Mouse (Mus musculus) hindbrain, embryonic 16.5 days (tissue): ENCODE measurements around the gene Cdk2ap2. TPM values are rescaled to one million over a fixed set of nuclear protein-coding genes. Genes with fewer than 3 reads are reported as not detected.
"Not testable (repeated sequence)": the region's sequence is repeated elsewhere in the genome, so short reads cannot be mapped to it uniquely, and the experiment has no call there.

Experiments used
- ATAC-seq: fragments of 200-750 bp; cut with Nextera tagmentation; 2 replicates; pipeline ENCODE4 v1.8.0; 2017; ENCODE audit warnings: moderate TSS enrichment, moderate library complexity
- H3K27ac ChIP-seq: fragments of 300-500 bp; sonication (generic); 2 replicates; pipeline ENCODE4 v1.5.1; 2014; ENCODE audit warnings: low read depth, mild to moderate bottlenecking, control low read depth, low read length, moderate library complexity
- H3K27me3 ChIP-seq: fragments of 300-500 bp; sonication (generic); replicated peaks from 2 replicates; pipeline ENCODE4 v1.6.1; 2014; ENCODE audit warnings: low read length; ENCODE audit not compliant: control insufficient read depth, insufficient read depth
- H3K36me3 ChIP-seq: fragments of 300-500 bp; sonication (generic); 2 replicates; pipeline ENCODE4 v1.6.1; 2014; ENCODE audit warnings: mild to moderate bottlenecking, low read length, moderate library complexity, mixed read lengths; ENCODE audit not compliant: control insufficient read depth, insufficient read depth
- H3K4me1 ChIP-seq: fragments of 300-500 bp; sonication (generic); 2 replicates; pipeline ENCODE4 v1.6.1; 2014; ENCODE audit warnings: low read depth, low read length; ENCODE audit not compliant: control insufficient read depth, insufficient read depth
- H3K4me2 ChIP-seq: fragments of 300-500 bp; sonication (generic); 2 replicates; pipeline ENCODE4 v1.6.1; 2014; ENCODE audit warnings: mild to moderate bottlenecking, low read length, control low read depth, moderate library complexity
- H3K4me3 ChIP-seq: fragments of 300-500 bp; sonication (generic); 2 replicates; pipeline ENCODE4 v1.5.1; 2014; ENCODE audit warnings: mild to moderate bottlenecking, low read length, control low read depth, moderate library complexity
- H3K9ac ChIP-seq: fragments of 300-500 bp; sonication (generic); 2 replicates; pipeline ENCODE4 v1.6.1; 2014; ENCODE audit warnings: low read depth, mild to moderate bottlenecking, control low read depth, low read length, moderate library complexity
- H3K9me3 ChIP-seq: fragments of 300-500 bp; sonication (generic); 2 replicates; pipeline ENCODE4 v1.6.1; 2014; ENCODE audit warnings: mild to moderate bottlenecking, low read length, moderate library complexity; ENCODE audit not compliant: control insufficient read depth
- WGBS: fragments of 180-500 bp; shearing (Covaris S2); extraction: QIAGEN DNeasy Blood & Tissue Kit; methylation state at CpG from one replicate; pipeline ENCODE4 v1.1.7; 2014; 5-methylcytosine and 5-hydroxymethylcytosine counted together
- polyA plus RNA-seq: library from polyadenylated mRNA; unstranded; fragments of >200 nt; fragmentation: Nextera tagmentation; extraction: Ambion mirVana; gene quantifications from 2 replicates; pipeline ENCODE4 v1.2.1, GENCODE M21; 2015

Gene Cdk2ap2
- polyA plus RNA-seq, 1 experiment from 2014 or later: 86.4 TPM

DNA sequence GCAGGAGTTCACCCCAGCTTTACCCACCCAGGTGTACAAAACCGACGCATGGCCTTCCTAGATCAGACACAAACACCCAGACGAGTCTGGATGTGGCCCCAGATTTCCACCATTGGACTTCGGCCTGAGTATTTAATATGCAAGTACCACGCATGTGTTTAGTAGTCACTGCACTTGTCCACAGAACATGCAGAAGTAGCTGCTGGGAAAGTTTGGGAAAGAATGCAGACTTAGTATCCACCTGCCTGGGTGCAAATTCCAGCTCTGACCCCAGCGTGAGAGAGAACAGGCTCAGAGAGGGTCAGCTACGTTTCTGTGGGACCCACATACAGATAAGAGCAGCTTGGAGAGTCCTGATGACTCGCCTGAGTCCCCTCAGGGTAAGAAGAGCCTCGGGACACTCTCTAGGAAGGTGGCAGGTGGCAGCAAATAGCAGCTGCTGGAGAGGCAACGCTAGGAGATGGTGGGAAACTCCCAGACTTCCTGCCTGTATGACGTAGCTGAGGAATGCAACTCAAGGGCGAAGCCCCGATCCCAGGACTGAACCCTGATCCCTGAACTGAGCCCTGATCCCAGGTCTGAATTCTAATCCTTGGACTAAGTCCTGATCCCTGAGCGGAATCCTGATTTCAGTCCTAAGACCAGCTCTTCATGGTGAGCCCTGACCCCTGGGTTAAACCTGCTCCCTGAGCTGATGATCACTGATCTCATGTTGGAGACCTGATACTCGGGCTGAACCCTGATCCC, 40.9 kb upstream of the Cdk2ap2 start:
- ATAC-seq: no peak
- WGBS: 62% methylated on average over 15 of the region's 15 CpGs
- no peaks in the 10 kb centered on the region for H3K4me1 ChIP-seq
- H3K4me2 ChIP-seq: no peak overlapping the region
- H3K9me3 ChIP-seq: no peaks in the 10 kb centered on the region
- no peak overlapping the region for H3K27ac ChIP-seq
- H3K27me3 ChIP-seq: no peaks in the 10 kb centered on the region
- no peaks in the 10 kb centered on the region for H3K36me3 ChIP-seq
- H3K4me3 ChIP-seq: no peak overlapping the region
- no peak overlapping the region for H3K9ac ChIP-seq

DNA sequence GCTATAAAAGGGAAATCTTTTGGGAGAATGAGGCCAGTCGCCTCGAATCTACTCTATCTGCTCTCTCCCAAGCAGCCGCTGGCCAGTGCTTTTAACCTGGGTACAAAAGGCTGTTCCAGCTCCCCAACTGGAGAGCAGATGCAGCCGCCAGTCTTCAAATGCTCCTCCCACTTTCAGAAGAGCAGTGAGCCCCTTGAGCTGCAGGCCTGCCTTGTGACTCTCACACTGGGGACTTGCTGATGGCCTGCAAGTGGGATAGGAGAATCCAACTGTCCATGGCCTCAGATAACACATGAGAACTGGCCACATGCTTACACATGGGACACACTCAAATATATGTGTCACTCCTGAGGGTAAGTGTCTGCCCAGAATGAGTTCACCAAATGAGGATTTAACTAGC, 40.3 kb upstream of the Cdk2ap2 start:
- Histone ChIP-seq H3K27me3 (no peaks in the 10 kb centered on the region), H3K9ac (no peak overlapping the region), H3K27ac (no peak overlapping the region), H3K4me2 (no peak overlapping the region), H3K4me1 (no peaks in the 10 kb centered on the region), H3K9me3 (no peaks in the 10 kb centered on the region), H3K36me3 (no peaks in the 10 kb centered on the region), H3K4me3 (no peak overlapping the region)
- 37% methylated on average over 4 of the region's 4 CpGs for WGBS
- ATAC-seq: no peak

DNA sequence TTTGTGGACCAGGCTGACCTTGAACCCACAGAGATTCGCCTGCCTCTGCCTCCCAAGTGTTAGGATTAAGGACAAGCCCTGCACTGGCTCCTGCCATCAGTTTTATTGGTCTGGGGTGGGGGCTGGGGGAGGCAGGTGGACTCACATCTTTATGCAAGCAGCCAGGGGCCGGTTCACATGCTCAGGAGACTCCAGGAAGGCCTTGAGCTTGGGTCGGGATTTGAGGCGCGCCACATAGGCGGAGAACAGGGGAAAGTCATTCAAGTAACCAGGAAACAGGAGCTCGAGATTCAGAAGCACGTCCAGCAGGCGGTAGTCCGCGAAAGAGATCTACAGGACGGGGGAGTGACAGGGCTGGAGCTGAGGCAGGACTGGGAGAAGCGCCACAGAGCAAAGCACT, 39.6 kb upstream of the Cdk2ap2 start:
- H3K27me3 ChIP-seq: no peaks in the 10 kb centered on the region
- no peaks in the 10 kb centered on the region for H3K36me3 ChIP-seq
- H3K4me2 ChIP-seq: no peak overlapping the region
- no peak for ATAC-seq
- H3K4me1 ChIP-seq: no peaks in the 10 kb centered on the region
- H3K4me3 ChIP-seq: no peak overlapping the region
- WGBS: 81% methylated on average over 13 of the region's 13 CpGs
- H3K9me3 ChIP-seq: no peaks in the 10 kb centered on the region
- H3K9ac ChIP-seq: no peak overlapping the region
- no peak overlapping the region for H3K27ac ChIP-seq

DNA sequence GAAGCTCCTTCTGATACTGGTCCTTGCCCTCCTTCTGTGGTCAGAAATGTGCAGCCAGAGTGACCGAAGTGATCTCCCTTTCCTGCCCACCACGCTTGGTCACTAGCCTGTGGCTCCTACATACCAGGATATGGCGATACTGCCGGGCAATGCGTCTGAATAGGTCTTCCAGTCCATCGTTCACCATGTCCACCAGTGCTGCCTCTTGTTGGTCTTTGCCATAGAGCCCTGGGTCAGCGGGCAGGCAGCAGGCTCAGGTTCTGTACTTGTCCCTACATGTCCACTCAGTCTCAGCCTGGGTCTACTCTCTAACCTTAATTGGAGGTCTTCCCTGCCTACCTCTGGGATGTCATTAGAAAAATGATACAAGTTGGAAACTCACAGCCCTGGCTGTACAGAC, 39.0 kb upstream of the Cdk2ap2 start:
- 98% methylated on average over 7 of the region's 7 CpGs for WGBS
- Histone ChIP-seq H3K4me1 (no peaks in the 10 kb centered on the region), H3K27me3 (no peaks in the 10 kb centered on the region)

DNA sequence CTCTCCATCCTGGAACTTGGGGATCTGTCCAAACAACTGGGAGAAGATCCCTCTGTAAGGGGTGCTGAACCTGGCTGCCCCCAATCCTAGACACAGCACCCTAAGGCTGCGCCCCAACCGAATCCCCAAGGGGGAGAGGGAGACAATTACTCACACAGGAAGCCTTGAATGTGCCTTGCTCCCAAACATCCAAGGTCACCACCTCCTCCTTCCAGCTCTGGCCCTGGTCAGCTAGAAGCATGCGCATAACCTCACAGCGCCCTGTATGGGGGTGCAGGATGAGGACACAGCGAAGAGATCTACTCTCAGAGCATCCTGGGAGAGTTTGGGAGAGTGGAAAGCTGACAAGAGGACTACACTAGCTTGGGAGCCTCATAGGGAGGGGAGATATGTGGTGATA, 38.4 kb upstream of the Cdk2ap2 start:
- Histone ChIP-seq H3K4me2 (no peak overlapping the region), H3K4me3 (no peak overlapping the region), H3K9me3 (no peaks in the 10 kb centered on the region), H3K27ac (no peak overlapping the region), H3K4me1 (no peaks in the 10 kb centered on the region), H3K27me3 (no peaks in the 10 kb centered on the region), H3K36me3 (no peaks in the 10 kb centered on the region), H3K9ac (no peak overlapping the region)
- WGBS: 91% methylated on average over 5 of the region's 5 CpGs
- no peak for ATAC-seq

More for the DNA sequence above, 39.0 kb upstream of the Cdk2ap2 start:
- H3K9me3 ChIP-seq: no peaks in the 10 kb centered on the region
- no peak overlapping the region for H3K27ac ChIP-seq
- no peak overlapping the region for H3K4me3 ChIP-seq
- no peaks in the 10 kb centered on the region for H3K36me3 ChIP-seq
- no peak overlapping the region for H3K9ac ChIP-seq
- no peak for ATAC-seq
- no peak overlapping the region for H3K4me2 ChIP-seq

DNA sequence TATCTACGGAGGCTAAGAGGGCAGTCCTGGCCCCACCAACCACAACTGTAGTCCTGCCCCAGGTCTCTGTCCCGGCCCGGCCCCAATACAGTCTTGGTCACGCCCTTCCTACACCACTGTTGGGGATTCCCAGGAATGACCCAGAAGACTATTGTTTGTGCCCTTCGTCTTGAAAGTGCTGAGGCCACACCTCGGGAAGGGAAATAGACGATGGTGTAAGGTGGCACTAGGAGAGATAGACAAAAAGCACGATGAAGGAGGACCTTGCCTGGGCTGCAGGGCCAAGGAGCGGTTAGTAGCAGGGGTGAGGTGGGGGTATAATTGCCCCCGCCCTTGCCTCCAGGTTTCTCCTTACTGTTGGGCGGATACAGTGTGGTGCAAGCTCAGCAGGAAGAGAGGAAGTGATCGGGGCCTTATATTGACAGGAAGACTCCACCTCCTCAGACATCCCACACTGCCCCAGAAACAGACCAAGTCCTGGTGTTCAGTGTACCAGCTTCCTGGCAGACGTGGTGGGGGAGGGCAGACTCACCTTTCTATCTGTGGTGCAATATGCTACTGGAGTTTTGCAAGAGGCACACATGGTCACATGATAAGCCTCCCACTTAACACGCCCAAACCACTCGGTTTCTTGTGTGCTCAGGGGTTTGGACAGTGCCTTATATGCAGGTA, 37.8 kb upstream of the Cdk2ap2 start, which contains the start of gene Gstp3:
Gstp3 (minus strand) TSS at position 501 of the 672 bp plus-strand sequence.
- H3K9ac ChIP-seq: no peak within 1 kb of the TSS
- WGBS: 81% methylated on average over 15 of the region's 15 CpGs

DNA sequence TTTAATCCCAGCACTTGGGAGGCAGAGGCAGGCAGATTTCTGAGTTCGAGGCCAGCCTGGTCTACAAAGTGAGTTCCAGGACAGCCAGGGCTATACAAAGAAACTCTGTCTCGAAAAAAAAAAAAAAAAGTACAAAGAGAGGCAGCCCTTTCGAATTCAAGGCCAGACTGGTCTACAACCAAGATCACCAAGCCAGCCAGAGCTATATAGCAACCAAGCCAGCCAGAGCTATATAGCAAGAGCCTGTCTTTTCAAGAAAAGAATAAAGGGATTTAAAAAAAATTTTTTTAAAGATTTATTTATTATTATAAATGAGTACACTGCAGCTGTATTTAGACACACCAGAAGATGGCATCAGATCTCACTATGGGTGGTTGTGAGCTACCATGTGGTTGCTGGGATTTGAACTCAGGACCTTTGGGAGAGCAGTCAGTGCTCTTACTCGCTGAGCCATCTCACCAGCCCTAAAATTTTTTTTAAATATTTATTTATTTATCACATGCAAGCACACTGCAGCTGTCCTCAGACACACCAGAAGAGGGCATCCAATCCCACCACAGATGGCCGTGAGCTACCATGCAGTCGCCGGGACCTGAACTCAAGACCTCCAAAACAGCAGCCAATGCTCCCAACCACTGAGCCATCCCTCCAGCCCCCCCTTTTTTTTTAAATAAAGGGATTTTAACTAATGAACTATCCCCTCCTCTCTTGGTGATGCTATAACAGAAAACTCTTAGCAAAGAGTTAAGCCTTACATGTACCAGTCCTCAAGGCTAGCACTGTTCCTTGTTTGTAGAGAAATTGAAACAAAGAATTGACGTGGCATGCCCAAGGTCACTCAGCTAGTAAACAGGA, 36.7 kb upstream of the Cdk2ap2 start:
- H3K36me3 ChIP-seq, H3K4me2 ChIP-seq, H3K27ac ChIP-seq, H3K9ac ChIP-seq, ATAC-seq, H3K4me3 ChIP-seq, H3K4me1 ChIP-seq, H3K9me3 ChIP-seq, H3K27me3 ChIP-seq: not testable (repeated sequence)
- 91% methylated on average over 8 of the region's 8 CpGs for WGBS

More for the DNA sequence above, 37.8 kb upstream of the Cdk2ap2 start, which contains the start of gene Gstp3:
- Histone ChIP-seq H3K4me1 (no peaks in the 10 kb centered on the region), H3K36me3 (no peaks in the 10 kb centered on the region), H3K27me3 (no peaks in the 10 kb centered on the region), H3K27ac (no peak within 1 kb of the TSS), H3K4me2 (no peak within 1 kb of the TSS), H3K4me3 (no peak within 1 kb of the TSS), H3K9me3 (no peaks in the 10 kb centered on the region)
- no peak for ATAC-seq

DNA sequence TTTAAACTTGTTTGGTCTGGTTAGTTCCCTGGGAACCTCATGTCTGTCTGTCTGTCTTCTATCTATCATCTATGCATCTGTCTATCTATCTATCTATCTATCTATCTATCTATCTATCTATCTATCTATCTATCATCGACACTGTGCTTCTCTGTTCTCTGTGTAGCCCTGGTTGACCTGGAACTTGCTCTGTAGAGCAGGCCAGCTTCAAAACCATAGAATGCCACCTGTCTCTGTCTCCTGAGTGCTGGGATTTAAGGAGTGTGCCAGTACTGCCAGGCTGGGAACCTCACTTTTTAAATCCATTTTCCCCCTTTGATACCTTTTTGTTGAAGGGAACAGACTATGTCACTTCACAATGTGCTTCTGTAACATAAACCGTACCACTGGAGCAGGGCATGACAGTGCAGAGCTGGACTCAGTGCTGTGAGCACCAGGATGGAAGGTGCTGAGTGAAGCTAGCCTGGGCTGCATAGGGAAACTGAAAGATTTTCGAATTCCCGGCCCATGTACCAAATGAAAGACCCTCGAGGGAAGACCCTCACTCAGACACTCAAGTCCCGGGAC, 36.0 kb upstream of the Cdk2ap2 start:
- no peaks in the 10 kb centered on the region for H3K9me3 ChIP-seq
- ATAC-seq: no peak
- H3K36me3 ChIP-seq: no peaks in the 10 kb centered on the region
- no peak overlapping the region for H3K4me2 ChIP-seq
- no peak overlapping the region for H3K9ac ChIP-seq
- no peak overlapping the region for H3K4me3 ChIP-seq
- H3K4me1 ChIP-seq: no peaks in the 10 kb centered on the region
- no peak overlapping the region for H3K27ac ChIP-seq
- H3K27me3 ChIP-seq: no peaks in the 10 kb centered on the region
- 92% methylated on average over 5 of the region's 6 CpGs for WGBS

DNA sequence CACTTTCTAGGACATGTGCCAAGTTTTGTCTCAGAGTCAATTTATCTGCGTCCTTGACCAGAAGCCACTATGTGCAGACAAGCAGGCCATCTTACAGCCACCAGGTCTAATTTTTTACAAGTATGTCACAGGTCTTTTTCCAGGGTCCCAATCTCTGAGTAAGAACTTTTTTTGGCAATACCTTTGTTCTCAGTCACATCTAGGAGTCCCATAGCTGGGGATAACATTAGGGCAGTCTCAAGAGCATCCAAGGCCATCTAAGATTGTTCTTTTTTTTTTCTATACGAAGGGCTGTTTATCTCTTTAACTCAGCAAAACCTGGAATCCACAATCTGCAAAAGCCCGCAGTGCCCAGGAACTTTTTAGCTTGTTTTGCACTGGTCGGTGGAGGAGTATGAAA, 33.6 kb upstream of the Cdk2ap2 start:
- H3K9ac ChIP-seq, ATAC-seq, H3K27me3 ChIP-seq, H3K4me3 ChIP-seq, H3K36me3 ChIP-seq, H3K9me3 ChIP-seq, H3K4me2 ChIP-seq, H3K4me1 ChIP-seq, H3K27ac ChIP-seq: not testable (repeated sequence)
- 94% methylated on average over 2 of the region's 4 CpGs for WGBS
